Mouse (Mus musculus): ENCODE data around the gene Igsf8.

The Igsf8 gene

GRCm38 (mm10) chr1:172352001-172352400 lies 90.6 kb downstream of the Igsf8 start:
- no peak for DNase-seq

GRCm38 (mm10) chr1:172352453-172352852 lies 91.0 kb downstream of the Igsf8 start:
- DNase-seq = no peak

- no peak for DNase-seq
Measured at GRCm38 (mm10) chr1:172355336-172355735, 93.9 kb downstream of the Igsf8 start.

GRCm38 (mm10) chr1:172357550-172357949 lies 96.1 kb downstream of the Igsf8 start:
- DNase-seq = peak; percentile 59 to 87

GRCm38 (mm10) chr1:172358341-172358740 lies 96.9 kb downstream of the Igsf8 start:
- no peak for DNase-seq

GRCm38 (mm10) chr1:172364684-172365083 lies 103.2 kb downstream of the Igsf8 start:
- peak; percentile 42 to 53 for DNase-seq

GRCm38 (mm10) chr1:172368768-172369418 lies 107.5 kb downstream of the Igsf8 start:
- DNase-seq = peak in 1 of 2 experiments; percentile 39

All from cerebellum, adult 18-20 months (tissue).